Mouse (Mus musculus): ENCODE data around the gene Gm10974. TPM values are rescaled to one million over a fixed set of nuclear protein-coding genes. Genes with fewer than 3 reads are reported as not detected.
A peak's percentile ranks its signal among the peaks of the same experiment; 100 is the strongest.

Gene Gm10974
- total and polyA plus RNA-seq, 3 experiments = not detected

GRCm38 (mm10) chr7:66387419-66387812 lies 21.7 kb downstream of the Gm10974 start:
- Histone ChIP-seq H3K4me3 (replicated peaks in 1 of 3; ENCODE audit: low read depth in 2 of 3, low read length in 2 of 3, poor library complexity in 1 of 3) (peak overlapping the region; percentile 71 to 77 (median 72)), H3K4me2 (ENCODE audit: insufficient read depth, low read depth, poor library complexity, severe bottlenecking) (peak overlapping the region; percentile 72), H3K36me3 (replicated peaks in 1 of 2; ENCODE audit: control insufficient read depth in 1 of 2, insufficient read depth in 1 of 2, low read length in 1 of 2) (no peaks in the 10 kb centered on the region), H3K4me1 (ENCODE audit: control insufficient read depth in 1 of 2, insufficient read depth in 2 of 2) (peaks cover 18 to 44% of the 10 kb centered on the region in 2 experiments), H3K9ac (ENCODE audit: insufficient read depth, low read depth) (peak overlapping the region; percentile 87), H3K27ac (ENCODE audit: insufficient read depth, low read depth) (no peak overlapping the region), H3K9me3 (replicated peaks; ENCODE audit: low read length) (no peaks in the 10 kb centered on the region), H3K27me3 (replicated peaks) (peaks cover 1% of the 10 kb centered on the region), H3K79me2 (replicated peaks; ENCODE audit: control insufficient read depth, extremely low read depth, insufficient read depth, poor library complexity, severe bottlenecking) (peaks cover 26% of the 10 kb centered on the region)
- dilution Hi-C loops (cut with MboI; ENCODE audit: extremely low pct_ligation_motif_present, extremely low pct_unique_long_range_greater_than_20kb, low sequenced_read_pairs) = no loop called here
- TF ChIP-seq CHD1 (IDR thresholded peaks at IDR 0.05; ENCODE audit: low read depth, low read length) = no peak
- TF ChIP-seq HCFC1 (IDR thresholded peaks at IDR 0.05; ENCODE audit: low read depth, low read length) = no peak
- TF ChIP-seq E2F4 (IDR thresholded peaks at IDR 0.05; ENCODE audit: insufficient replicate concordance, low read depth, low read length) = no peak
- peak; percentile 69 for TF ChIP-seq ZNF384 (IDR thresholded peaks at IDR 0.05; ENCODE audit: low read depth, low read length)
- TF ChIP-seq MAZ (IDR thresholded peaks at IDR 0.05; ENCODE audit: low read depth, low read length) = no peak
- TF ChIP-seq TBP (conservative IDR thresholded peaks at IDR 0.05; ENCODE audit: low read depth, low read length) = no peak
- no peak for DNase-seq (ENCODE audit: extremely low read depth)
- in situ Hi-C loops (cut with MboI; ENCODE audit: low pct_ligation_motif_present, low pct_unique_long_range_greater_than_20kb, low sequenced_read_pairs) = loop anchor here (5.0 kb wide), 1 partner anchor 280 kb away; the partner anchor contains the start of gene Chsy1

- peak; percentile 63 for DNase-seq (ENCODE audit: extremely low read depth)
- H3K27ac ChIP-seq (ENCODE audit: insufficient read depth, low read depth) = peak within 1 kb of the TSS; percentile 47; the same call in 1 of the 2 replicates
Observed at GRCm38 (mm10) chr7:66387813-66388521, 22.3 kb downstream of the Gm10974 start, which contains the start of gene Lrrk1. Lrrk1 (minus strand) TSS chr7:66388350.

More at GRCm38 (mm10) chr7:66387813-66388521, 22.3 kb downstream of the Gm10974 start, which contains the start of gene Lrrk1:
- Histone ChIP-seq H3K4me2 (ENCODE audit: insufficient read depth, low read depth, poor library complexity, severe bottlenecking) (peak within 1 kb of the TSS; percentile 80), H3K9ac (ENCODE audit: insufficient read depth, low read depth) (peak within 1 kb of the TSS; percentile 87), H3K9me3 (replicated peaks; ENCODE audit: low read length) (no peaks in the 10 kb centered on the region), H3K4me1 (ENCODE audit: control insufficient read depth in 1 of 2, insufficient read depth in 2 of 2) (peaks cover 17 to 43% of the 10 kb centered on the region in 2 experiments), H3K4me3 (replicated peaks in 1 of 3; ENCODE audit: low read depth in 2 of 3, low read length in 2 of 3, poor library complexity in 1 of 3) (peak within 1 kb of the TSS; percentile 71 to 77 (median 72)), H3K27me3 (replicated peaks) (peaks cover 1% of the 10 kb centered on the region), H3K79me2 (replicated peaks; ENCODE audit: control insufficient read depth, extremely low read depth, insufficient read depth, poor library complexity, severe bottlenecking) (peaks cover 23% of the 10 kb centered on the region), H3K36me3 (replicated peaks in 1 of 2; ENCODE audit: control insufficient read depth in 1 of 2, insufficient read depth in 1 of 2, low read length in 1 of 2) (no peaks in the 10 kb centered on the region)
- dilution Hi-C loops (cut with MboI; ENCODE audit: extremely low pct_ligation_motif_present, extremely low pct_unique_long_range_greater_than_20kb, low sequenced_read_pairs) (no loop called here), in situ Hi-C loops (cut with MboI; ENCODE audit: low pct_ligation_motif_present, low pct_unique_long_range_greater_than_20kb, low sequenced_read_pairs) (loop anchor here (5.0 kb wide), 1 partner anchor 281 kb away; the partner anchor contains the start of gene Chsy1)
- TF ChIP-seq USF1 (IDR thresholded peaks at IDR 0.05; ENCODE audit: low read depth, low read length) (no peak), SMC3 (IDR thresholded peaks at IDR 0.05; ENCODE audit: low read depth, low read length) (no peak), EP300 (IDR thresholded peaks at IDR 0.05; ENCODE audit: low read length) (no peak), NRF1 (IDR thresholded peaks at IDR 0.05; ENCODE audit: low read depth, low read length) (no peak), ETS1 (conservative IDR thresholded peaks at IDR 0.05; ENCODE audit: low read depth, low read length) (no peak), ZC3H11A (IDR thresholded peaks at IDR 0.05; ENCODE audit: low read depth, low read length) (no peak), BHLHE40 (IDR thresholded peaks at IDR 0.05; ENCODE audit: low read depth, low read length) (no peak), ZMIZ1 (IDR thresholded peaks at IDR 0.05; ENCODE audit: low read depth, low read length) (peak; percentile 74), POLR2A (IDR thresholded peaks at IDR 0.05; ENCODE audit: low read depth, low read length) (peak; percentile 71), CHD1 (IDR thresholded peaks at IDR 0.05; ENCODE audit: low read depth, low read length) (no peak), E2F4 (IDR thresholded peaks at IDR 0.05; ENCODE audit: insufficient replicate concordance, low read depth, low read length) (no peak), NELFE (IDR thresholded peaks at IDR 0.05; ENCODE audit: low read depth, low read length) (peak; percentile 66; the same call in 1 of the 2 replicates), KAT2A (IDR thresholded peaks at IDR 0.05; ENCODE audit: insufficient replicate concordance, low read length) (no peak), JUN (IDR thresholded peaks at IDR 0.05; ENCODE audit: insufficient read depth, low read depth, low read length) (no peak), UBTF (IDR thresholded peaks at IDR 0.05; ENCODE audit: low read depth, low read length) (peak; percentile 93), TCF12 (IDR thresholded peaks at IDR 0.05; ENCODE audit: low read depth, low read length) (peak; percentile 62; the same call in 1 of the 2 replicates), MXI1 (IDR thresholded peaks at IDR 0.05; ENCODE audit: low read depth, low read length) (peak; percentile 59), CTCF (conservative IDR thresholded peaks at IDR 0.05 in 1 of 2, IDR thresholded peaks at IDR 0.05 in 1 of 2; ENCODE audit: low read depth in 2 of 2, low read length in 2 of 2) (peak in 1 of 2 experiments; percentile 17; a peak in 2 of 4 replicates), POLR2AphosphoS2 (IDR thresholded peaks at IDR 0.05; ENCODE audit: low read depth, low read length) (0 out of 2 replicates have a peak, but pooled peaks have one; percentile 22), MAX (IDR thresholded peaks at IDR 0.05; ENCODE audit: low read length) (0 out of 2 replicates have a peak, but pooled peaks have one; percentile 14), ELF1 (IDR thresholded peaks at IDR 0.05; ENCODE audit: low read depth, low read length) (peak; percentile 83), RAD21 (IDR thresholded peaks at IDR 0.05; ENCODE audit: low read depth, low read length) (no peak), CHD2 (IDR thresholded peaks at IDR 0.05; ENCODE audit: low read length) (no peak), HCFC1 (IDR thresholded peaks at IDR 0.05; ENCODE audit: low read depth, low read length) (no peak; the same call in none of the 2 replicates), SIN3A (IDR thresholded peaks at IDR 0.05; ENCODE audit: low read length) (peak; percentile 55; the same call in 1 of the 2 replicates), IRF4 (IDR thresholded peaks at IDR 0.05; ENCODE audit: low read depth, low read length) (peak; percentile 37; the same call in 1 of the 2 replicates)

Measured in CH12.LX (cell line).